Mouse (Mus musculus) forebrain, postnatal 0 days (tissue): ENCODE results near the gene Grk5. TPM values are rescaled to one million over a fixed set of nuclear protein-coding genes. Genes with fewer than 3 reads are reported as not detected.

Experiments
- ATAC-seq: fragments of 200-750 bp; cut with Nextera tagmentation; 2 replicates; pipeline ENCODE4 v1.8.0; 2017; ENCODE audit warnings: mild to moderate bottlenecking, moderate library complexity
- DNase-seq: peaks from one replicate; pipeline ENCODE4 v3.0.0-alpha.2; 2015
- H3K27ac ChIP-seq: fragments of 300-500 bp; sonication (generic); 2 replicates; pipeline ENCODE4 v1.5.1; 2014; ENCODE audit warnings: low read depth, mild to moderate bottlenecking, antibody characterized with exemption, low read length, moderate library complexity, mixed read lengths
- H3K27me3 ChIP-seq: fragments of 300-500 bp; sonication (generic); 2 replicates; pipeline ENCODE4 v1.6.1; 2014; ENCODE audit warnings: mild to moderate bottlenecking, low read length, mixed read lengths; ENCODE audit not compliant: insufficient read depth
- H3K36me3 ChIP-seq: fragments of 300-500 bp; sonication (generic); 2 replicates; pipeline ENCODE4 v1.6.1; 2014; ENCODE audit warnings: mild to moderate bottlenecking, moderate library complexity; ENCODE audit not compliant: insufficient read depth
- H3K4me1 ChIP-seq: fragments of 300-500 bp; sonication (generic); 2 replicates; pipeline ENCODE4 v1.6.1; 2014; ENCODE audit warnings: antibody characterized with exemption; ENCODE audit not compliant: insufficient read depth
- H3K4me2 ChIP-seq: fragments of 300-500 bp; sonication (generic); 2 replicates; pipeline ENCODE4 v1.6.1; 2014; ENCODE audit warnings: low read depth, mild to moderate bottlenecking, moderate library complexity
- H3K4me3 ChIP-seq: fragments of 300-500 bp; sonication (generic); 2 replicates; pipeline ENCODE4 v1.5.1; 2014; ENCODE audit warnings: low read depth, low read length, mixed read lengths
- H3K9ac ChIP-seq: fragments of 300-500 bp; sonication (generic); 2 replicates; pipeline ENCODE4 v1.6.1; 2014; ENCODE audit warnings: mild to moderate bottlenecking
- H3K9me3 ChIP-seq: fragments of 300-500 bp; sonication (generic); 2 replicates; pipeline ENCODE4 v1.6.1; 2016; ENCODE audit warnings: low read length
- CTCF ChIP-seq: sonication (generic); IDR thresholded peaks from 2 replicates; pipeline ENCODE4 v1.5.1; 2016; ENCODE audit warnings: antibody characterized with exemption, control low read depth, low read depth
- WGBS: fragments of 180-500 bp; shearing (Covaris S2); extraction: QIAGEN DNeasy Blood & Tissue Kit; methylation state at CpG from one replicate; pipeline ENCODE4 v1.1.7; 2014; 5-methylcytosine and 5-hydroxymethylcytosine counted together
- polyA plus RNA-seq: library from polyadenylated mRNA; unstranded; fragments of >200 nt; fragmentation: Nextera tagmentation; extraction: Ambion mirVana; gene quantifications from 2 replicates; pipeline ENCODE4 v1.2.1, GENCODE M21; 2015
- total RNA-seq: library from RNA; depleted of rRNA; stranded (reverse); fragments of >200 nt; gene quantifications from 2 replicates; pipeline ENCODE4 v1.2.3, GENCODE M21; 2014

Grk5 gene
- total and polyA plus RNA-seq, 2 experiments from 2014 or later, result 1.3 to 10.4 TPM

- no peak overlapping the region for H3K4me3 ChIP-seq
- H3K9ac ChIP-seq, result no peak overlapping the region
- no peaks in the 10 kb centered on the region for H3K4me1 ChIP-seq
- H3K36me3 ChIP-seq, result no peaks in the 10 kb centered on the region
- no peaks in the 10 kb centered on the region for H3K27me3 ChIP-seq
- no peak overlapping the region for H3K27ac ChIP-seq
- H3K4me2 ChIP-seq, result no peak overlapping the region
- DNase-seq (no peak), ATAC-seq (no peak)
- TF ChIP-seq CTCF, result no peak
- no peaks in the 10 kb centered on the region for H3K9me3 ChIP-seq
- 94% methylated on average over 1 of the region's 1 CpGs for whole genome bisulfite sequencing
These were observed 82.0 kb downstream of the Grk5 start for GRCm38 (mm10) chr19:60971598-60971997.

GRCm38 (mm10) chr19:60972281-60973015, 82.9 kb downstream of the Grk5 start:
- H3K27ac ChIP-seq, result no peak overlapping the region
- H3K9ac ChIP-seq, result no peak overlapping the region
- ATAC-seq (no peak), DNase-seq (no peak)
- H3K36me3 ChIP-seq, result no peaks in the 10 kb centered on the region
- H3K4me2 ChIP-seq, result no peak overlapping the region
- H3K27me3 ChIP-seq, result no peaks in the 10 kb centered on the region
- H3K4me3 ChIP-seq, result no peak overlapping the region
- TF ChIP-seq CTCF, result no peak
- H3K9me3 ChIP-seq, result no peaks in the 10 kb centered on the region
- H3K4me1 ChIP-seq, result no peaks in the 10 kb centered on the region
- WGBS, result 76% methylated on average over 1 of the region's 1 CpGs

- WGBS, result 93% methylated on average over 2 of the region's 2 CpGs
- no peak for DNase-seq
- Histone ChIP-seq H3K9ac (no peak overlapping the region), H3K27me3 (no peaks in the 10 kb centered on the region), H3K4me2 (no peak overlapping the region), H3K4me3 (no peak overlapping the region), H3K4me1 (no peaks in the 10 kb centered on the region), H3K36me3 (no peaks in the 10 kb centered on the region), H3K27ac (no peak overlapping the region), H3K9me3 (no peaks in the 10 kb centered on the region)
- no peak for ATAC-seq
- TF ChIP-seq CTCF, result no peak
These were observed 84.0 kb downstream of the Grk5 start for GRCm38 (mm10) chr19:60973508-60973907.

- Histone ChIP-seq H3K4me3 (no peak overlapping the region), H3K4me1 (no peaks in the 10 kb centered on the region), H3K36me3 (no peaks in the 10 kb centered on the region), H3K9me3 (no peaks in the 10 kb centered on the region), H3K27ac (no peak overlapping the region), H3K9ac (no peak overlapping the region), H3K27me3 (no peaks in the 10 kb centered on the region), H3K4me2 (no peak overlapping the region)
- DNase-seq (no peak), ATAC-seq (no peak)
- no peak for TF ChIP-seq CTCF
- 92% methylated on average over 1 of the region's 1 CpGs for WGBS
These were observed 90.0 kb downstream of the Grk5 start for GRCm38 (mm10) chr19:60979581-60979980.

- H3K9me3 ChIP-seq, result no peaks in the 10 kb centered on the region
- no peak overlapping the region for H3K9ac ChIP-seq
- ATAC-seq (no peak), DNase-seq (no peak)
- WGBS, result 91% methylated on average over 5 of the region's 5 CpGs
- H3K27ac ChIP-seq, result no peak overlapping the region
- no peak overlapping the region for H3K4me2 ChIP-seq
- TF ChIP-seq CTCF, result no peak
- H3K4me3 ChIP-seq, result no peak overlapping the region
- H3K36me3 ChIP-seq, result no peaks in the 10 kb centered on the region
- H3K27me3 ChIP-seq, result no peaks in the 10 kb centered on the region
- no peaks in the 10 kb centered on the region for H3K4me1 ChIP-seq
These were observed 91.8 kb downstream of the Grk5 start for GRCm38 (mm10) chr19:60981391-60981790.

- Histone ChIP-seq H3K4me1 (no peaks in the 10 kb centered on the region), H3K27ac (no peak overlapping the region), H3K9me3 (no peaks in the 10 kb centered on the region), H3K4me3 (no peak overlapping the region), H3K9ac (no peak overlapping the region), H3K4me2 (no peak overlapping the region), H3K36me3 (no peaks in the 10 kb centered on the region), H3K27me3 (no peaks in the 10 kb centered on the region)
- TF ChIP-seq CTCF, result no peak
- 94% methylated on average over 2 of the region's 2 CpGs for WGBS
- no peak for ATAC-seq
- DNase-seq, result no peak
These were observed 92.3 kb downstream of the Grk5 start for GRCm38 (mm10) chr19:60981894-60982293.

- no peaks in the 10 kb centered on the region for H3K27me3 ChIP-seq
These were observed 100.2 kb downstream of the Grk5 start for GRCm38 (mm10) chr19:60989766-60990165.

More at GRCm38 (mm10) chr19:60989766-60990165, 100.2 kb downstream of the Grk5 start:
- H3K4me2 ChIP-seq, result no peak overlapping the region
- no peak overlapping the region for H3K27ac ChIP-seq
- H3K36me3 ChIP-seq, result 0 out of 2 replicates have a peak, but pooled peaks cover 4% of the 10 kb centered on the region
- no peak for DNase-seq
- H3K4me3 ChIP-seq, result no peak overlapping the region
- WGBS, result 69% methylated on average over 5 of the region's 5 CpGs
- no peaks in the 10 kb centered on the region for H3K4me1 ChIP-seq
- ATAC-seq, result no peak
- TF ChIP-seq CTCF, result no peak
- H3K9me3 ChIP-seq, result no peaks in the 10 kb centered on the region
- no peak overlapping the region for H3K9ac ChIP-seq
